Mouse (Mus musculus) kidney, embryonic 16.5 days (tissue): ENCODE measurements around the gene Ranbp17. TPM values are rescaled to one million over a fixed set of nuclear protein-coding genes. Genes with fewer than 3 reads are reported as not detected.

Source experiments
- ATAC-seq: fragments of 200-750 bp; cut with Nextera tagmentation; 2 replicates; pipeline ENCODE4 v1.8.0; 2017; ENCODE audit warnings: moderate TSS enrichment; ENCODE audit not compliant: low FRiP score, low TSS enrichment
- H3K27ac ChIP-seq: fragments of 300-500 bp; sonication (generic); 2 replicates; pipeline ENCODE4 v1.5.1; 2014; ENCODE audit warnings: low read length
- H3K27me3 ChIP-seq: fragments of 300-500 bp; sonication (generic); 2 replicates; pipeline ENCODE4 v1.6.1; 2014; ENCODE audit warnings: low read length, control low read depth, mixed read lengths; ENCODE audit not compliant: insufficient read depth
- H3K36me3 ChIP-seq: fragments of 300-500 bp; sonication (generic); 2 replicates; pipeline ENCODE4 v1.6.1; 2014; ENCODE audit warnings: low read length, control low read depth, mixed read lengths; ENCODE audit not compliant: insufficient read depth
- H3K4me1 ChIP-seq: fragments of 300-500 bp; sonication (generic); 2 replicates; pipeline ENCODE4 v1.6.1; 2014; ENCODE audit warnings: low read length, control low read depth, mixed read lengths; ENCODE audit not compliant: insufficient read depth
- H3K4me2 ChIP-seq: fragments of 300-500 bp; sonication (generic); replicated peaks from 2 replicates; pipeline ENCODE4 v1.6.1; 2014; ENCODE audit warnings: low read depth, low read length
- H3K4me3 ChIP-seq: fragments of 300-500 bp; sonication (generic); 2 replicates; pipeline ENCODE4 v1.5.1; 2014; ENCODE audit warnings: mild to moderate bottlenecking, low read length
- H3K9ac ChIP-seq: fragments of 300-500 bp; sonication (generic); replicated peaks from 2 replicates; pipeline ENCODE4 v1.6.1; 2014; ENCODE audit warnings: low read length
- H3K9me3 ChIP-seq: fragments of 300-500 bp; sonication (generic); 2 replicates; pipeline ENCODE4 v1.6.1; 2016; ENCODE audit warnings: low read length, control low read depth
- WGBS: fragments of 180-500 bp; shearing (Covaris S2); extraction: QIAGEN DNeasy Blood & Tissue Kit; methylation state at CpG from one replicate; pipeline ENCODE4 v1.1.7; 2014; 5-methylcytosine and 5-hydroxymethylcytosine counted together
- polyA plus RNA-seq: library from polyadenylated mRNA; unstranded; fragments of >200 nt; fragmentation: Nextera tagmentation; extraction: Ambion mirVana; gene quantifications from 2 replicates; pipeline ENCODE4 v1.2.1, GENCODE M21; 2015

Gene Ranbp17
- polyA plus RNA-seq, 1 experiment from 2014 or later = 4.7 TPM

GRCm38 (mm10) chr11:33195531-33196446 lies 317.8 kb downstream of the Ranbp17 start:
- H3K4me2 ChIP-seq = no peak overlapping the region
- H3K4me1 ChIP-seq = peaks cover 13% of the 10 kb centered on the region
- no peak overlapping the region for H3K4me3 ChIP-seq
- no peak overlapping the region for H3K9ac ChIP-seq
- H3K27me3 ChIP-seq = peaks cover 93% of the 10 kb centered on the region
- 7% methylated on average over 25 of the region's 25 CpGs for WGBS
- no peak overlapping the region for H3K27ac ChIP-seq
- ATAC-seq = no peak
- H3K9me3 ChIP-seq = peaks cover 22% of the 10 kb centered on the region
- no peaks in the 10 kb centered on the region for H3K36me3 ChIP-seq

GRCm38 (mm10) chr11:33195061-33195460 lies 318.5 kb downstream of the Ranbp17 start:
- Histone ChIP-seq H3K27me3 (peaks cover 90% of the 10 kb centered on the region), H3K9me3 (peaks cover 22% of the 10 kb centered on the region), H3K4me3 (no peak overlapping the region), H3K27ac (no peak overlapping the region), H3K4me2 (no peak overlapping the region), H3K36me3 (no peaks in the 10 kb centered on the region), H3K4me1 (peaks cover 5% of the 10 kb centered on the region), H3K9ac (no peak overlapping the region)
- 30% methylated on average over 7 of the region's 7 CpGs for WGBS
- ATAC-seq = no peak

GRCm38 (mm10) chr11:33193695-33194094 lies 319.9 kb downstream of the Ranbp17 start:
- Histone ChIP-seq H3K27me3 (peaks cover 76% of the 10 kb centered on the region), H3K27ac (no peak overlapping the region), H3K36me3 (no peaks in the 10 kb centered on the region), H3K4me2 (peak overlapping the region; percentile 23; the same call in 1 of the 2 replicates), H3K9me3 (peaks cover 21% of the 10 kb centered on the region), H3K9ac (no peak overlapping the region), H3K4me1 (peaks cover 2% of the 10 kb centered on the region; the same call in 1 of the 2 replicates), H3K4me3 (no peak overlapping the region)
- WGBS = 1% methylated on average over 12 of the region's 12 CpGs
- ATAC-seq = peak; percentile 60

- H3K36me3 ChIP-seq = no peaks in the 10 kb centered on the region
- no peaks in the 10 kb centered on the region for H3K9me3 ChIP-seq
- H3K27ac ChIP-seq = no peak overlapping the region
- H3K4me3 ChIP-seq = no peak overlapping the region
- H3K9ac ChIP-seq = no peak overlapping the region
- H3K4me2 ChIP-seq = no peak overlapping the region
- peaks cover 35% of the 10 kb centered on the region for H3K27me3 ChIP-seq
- 89% methylated on average over 3 of the region's 3 CpGs for WGBS
- no peak for ATAC-seq
- H3K4me1 ChIP-seq = peaks cover 13% of the 10 kb centered on the region
Measured at GRCm38 (mm10) chr11:33181804-33182203, 331.7 kb downstream of the Ranbp17 start.

GRCm38 (mm10) chr11:33180701-33181116 lies 332.8 kb downstream of the Ranbp17 start:
- Histone ChIP-seq H3K9ac (no peak overlapping the region; the same call in 1 of the 2 replicates), H3K36me3 (no peaks in the 10 kb centered on the region), H3K27ac (no peak overlapping the region), H3K27me3 (peaks cover 39% of the 10 kb centered on the region), H3K4me1 (peaks cover 13% of the 10 kb centered on the region), H3K9me3 (no peaks in the 10 kb centered on the region), H3K4me2 (peak overlapping the region; percentile 56), H3K4me3 (peak overlapping the region; percentile 33)
- ATAC-seq = peak; percentile 78
- WGBS = 3% methylated on average over 18 of the region's 18 CpGs

GRCm38 (mm10) chr11:33179802-33180201 lies 333.7 kb downstream of the Ranbp17 start:
- Histone ChIP-seq H3K27me3 (peaks cover 39% of the 10 kb centered on the region), H3K36me3 (no peaks in the 10 kb centered on the region), H3K27ac (no peak overlapping the region), H3K4me3 (no peak overlapping the region), H3K9ac (no peak overlapping the region), H3K4me2 (no peak overlapping the region), H3K4me1 (peaks cover 13% of the 10 kb centered on the region), H3K9me3 (no peaks in the 10 kb centered on the region)
- ATAC-seq = no peak
- 83% methylated on average over 1 of the region's 1 CpGs for WGBS

GRCm38 (mm10) chr11:33176525-33177245 lies 336.9 kb downstream of the Ranbp17 start:
- Histone ChIP-seq H3K4me2 (no peak overlapping the region), H3K4me3 (no peak overlapping the region), H3K9ac (no peak overlapping the region), H3K9me3 (no peaks in the 10 kb centered on the region), H3K27me3 (peaks cover 43% of the 10 kb centered on the region), H3K27ac (no peak overlapping the region), H3K4me1 (peaks cover 13% of the 10 kb centered on the region), H3K36me3 (no peaks in the 10 kb centered on the region)
- WGBS = 34% methylated on average over 20 of the region's 20 CpGs
- no peak for ATAC-seq

- no peaks in the 10 kb centered on the region for H3K36me3 ChIP-seq
- no peak overlapping the region for H3K4me3 ChIP-seq
- H3K27me3 ChIP-seq = peaks cover 44% of the 10 kb centered on the region
- no peak overlapping the region for H3K27ac ChIP-seq
- H3K4me1 ChIP-seq = peaks cover 6% of the 10 kb centered on the region
- ATAC-seq = no peak
- 80% methylated on average over 2 of the region's 3 CpGs for WGBS
- H3K9me3 ChIP-seq = no peaks in the 10 kb centered on the region
- no peak overlapping the region for H3K4me2 ChIP-seq
- H3K9ac ChIP-seq = no peak overlapping the region
Measured at GRCm38 (mm10) chr11:33175768-33176167, 337.8 kb downstream of the Ranbp17 start.

- no peak for ATAC-seq
- Histone ChIP-seq H3K27me3 (peaks cover 18% of the 10 kb centered on the region; the same call in 1 of the 2 replicates), H3K4me3 (no peak overlapping the region), H3K4me1 (no peaks in the 10 kb centered on the region), H3K27ac (no peak overlapping the region), H3K9ac (no peak overlapping the region), H3K36me3 (no peaks in the 10 kb centered on the region), H3K4me2 (no peak overlapping the region), H3K9me3 (no peaks in the 10 kb centered on the region)
- WGBS = 12% methylated on average over 9 of the region's 9 CpGs
Measured at GRCm38 (mm10) chr11:33170489-33170888, 343.1 kb downstream of the Ranbp17 start.
